Mouse (Mus musculus) effector memory CD4-positive, alpha-beta T cell, adult 7 months (primary cell): ENCODE results near the gene Mgll. TPM values are rescaled to one million over a fixed set of nuclear protein-coding genes. Genes with fewer than 3 reads are reported as not detected.

Experiments used
- polyA plus RNA-seq: library from polyadenylated mRNA; unstranded; fragments of 100-300 nt; shearing (Covaris generic); gene quantifications from one replicate; pipeline ENCODE4 v1.2.1, GENCODE M21; 2017

Gene Mgll
- not detected for polyA plus RNA-seq

DNA sequence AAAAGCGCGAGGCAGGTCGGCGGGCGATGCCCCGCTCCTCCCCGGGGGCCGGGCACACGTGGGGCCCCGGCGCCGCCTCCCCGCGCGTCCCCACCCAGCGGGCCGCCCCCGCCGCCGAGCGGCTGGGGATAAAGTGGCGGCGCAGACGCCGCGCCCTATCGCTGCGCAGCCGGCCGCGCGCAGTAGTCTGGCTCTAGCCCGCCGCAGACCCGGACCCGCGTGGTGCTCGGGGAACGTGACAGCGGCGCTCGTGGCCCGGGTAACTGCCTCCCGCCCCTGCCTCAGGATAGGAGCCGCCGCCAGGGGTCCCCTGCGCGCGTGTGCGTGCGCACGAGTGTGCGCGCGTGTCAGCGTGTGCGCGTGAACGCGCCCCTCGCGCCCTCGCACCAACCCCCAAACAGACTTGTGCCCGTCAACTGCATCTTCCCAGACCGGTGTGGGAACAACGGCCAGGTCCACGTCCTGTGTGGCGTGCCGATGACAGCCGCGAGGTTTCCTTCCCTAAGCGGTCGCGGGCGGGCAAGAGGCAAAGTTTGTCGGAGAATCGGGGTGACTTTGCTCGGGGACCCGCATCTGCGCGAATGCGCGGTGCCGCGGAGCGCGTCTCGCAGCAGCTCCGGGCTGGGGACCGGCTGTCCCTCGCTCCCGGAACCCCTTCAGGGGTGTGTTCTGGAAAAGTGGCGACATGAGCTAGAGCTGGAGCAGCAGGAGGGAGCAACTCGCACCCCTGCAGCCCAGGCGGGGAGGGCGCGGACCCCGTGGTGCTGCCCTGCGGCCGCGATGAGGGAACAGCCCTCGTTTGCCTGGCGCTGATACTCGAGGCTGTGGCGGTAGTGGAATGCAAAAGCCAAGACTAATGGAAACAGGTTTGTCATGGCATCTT, at the start of gene Mgll:
Mgll (plus strand) TSS at position 100 of the 883 bp plus-strand sequence.

DNA sequence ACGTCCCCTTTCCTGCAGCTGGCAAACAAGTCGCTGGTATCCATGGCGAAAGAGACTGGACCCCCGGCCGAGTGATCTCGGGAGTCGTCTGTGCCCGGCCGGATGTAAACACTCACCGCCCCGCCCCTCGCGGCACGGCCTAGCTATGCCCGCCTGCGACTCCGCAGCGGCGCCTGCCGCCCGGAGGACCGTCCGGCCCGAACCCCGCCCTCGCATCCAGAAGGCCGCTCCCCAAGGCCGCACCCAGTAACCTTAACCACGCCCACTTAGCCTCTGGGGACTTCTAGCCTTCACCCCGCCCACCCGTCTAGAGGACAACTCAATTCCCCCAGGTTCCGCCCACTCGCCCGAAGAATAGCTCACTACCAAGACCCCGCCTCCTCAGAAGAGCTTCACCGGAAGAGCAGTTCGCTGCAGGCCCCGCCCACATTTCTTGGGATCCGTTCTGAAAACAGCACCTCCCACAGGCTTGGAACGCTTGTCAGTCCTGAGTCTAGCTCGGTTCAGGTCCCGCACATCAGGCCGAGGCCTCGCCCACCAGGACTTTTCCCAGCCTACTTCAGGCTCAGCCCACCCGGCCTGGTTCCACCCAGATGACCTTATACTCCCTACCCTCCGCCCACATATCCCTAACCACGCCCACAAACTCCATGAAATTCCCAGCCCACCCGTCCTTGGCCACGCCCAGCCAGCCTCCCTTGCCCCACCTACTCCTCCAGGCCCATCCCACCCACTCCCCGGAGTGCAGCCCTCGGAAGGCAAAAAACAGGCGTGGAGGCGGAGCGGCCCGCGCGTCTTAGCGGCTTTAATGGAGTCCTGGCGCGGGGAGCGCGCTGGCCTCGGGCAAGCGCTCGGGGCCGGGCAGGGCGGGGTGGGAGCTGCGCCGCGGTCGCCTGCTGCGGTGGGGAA, 117.8 kb downstream of the Mgll start, which contains the start of gene Abtb1:
Abtb1 (minus strand) TSS at position 204 of the 909 bp plus-strand sequence.

DNA sequence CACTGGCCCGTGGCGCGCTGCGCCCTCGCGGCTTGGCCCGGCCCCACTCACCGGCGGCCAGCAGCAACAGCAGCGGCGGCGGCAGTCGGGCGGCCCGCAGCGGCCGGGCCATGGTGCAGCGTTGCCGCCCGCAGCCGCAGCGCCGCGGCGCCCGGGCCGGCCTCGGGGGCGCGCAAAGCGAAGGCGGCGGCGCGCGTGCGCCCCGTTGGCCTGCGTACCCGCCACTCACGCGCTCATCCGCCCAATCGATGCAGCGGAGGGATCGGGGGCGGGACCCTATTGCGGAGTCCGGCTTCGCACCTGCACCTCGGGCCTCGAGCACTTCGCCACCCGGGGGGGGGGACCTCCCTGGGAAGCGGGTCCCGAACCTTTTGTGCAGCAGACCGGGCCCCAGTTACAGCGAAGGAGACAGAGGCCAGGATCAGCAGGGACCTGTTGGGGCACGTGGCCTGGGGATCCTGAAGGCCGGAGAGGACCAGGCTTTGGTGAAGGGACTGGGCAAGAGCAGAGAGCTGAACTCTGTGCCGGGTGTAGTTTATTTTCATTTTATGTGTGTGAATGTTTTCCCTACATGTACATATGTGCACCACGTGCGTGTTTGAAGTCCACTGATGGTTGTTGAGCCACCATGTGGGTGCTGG, 150.8 kb downstream of the Mgll start, which contains the start of gene Podxl2:
Podxl2 (minus strand) TSS at position 177 of the 641 bp plus-strand sequence.

Other genes with a start within 250 kb of the Mgll start
- 204 TPM for gene Sec61a1, start 205.5 kb upstream of the Mgll start, polyA plus RNA-seq
- gene Kbtbd12, start 86.5 kb upstream of the Mgll start, polyA plus RNA-seq = not detected
- gene Abtb1, start 117.6 kb downstream of the Mgll start, polyA plus RNA-seq = 40.7 TPM
- gene Podxl2, start 150.6 kb downstream of the Mgll start, polyA plus RNA-seq = 1.1 TPM
- 38.9 TPM for gene Mcm2, start 174.4 kb downstream of the Mgll start, polyA plus RNA-seq
- 85.4 TPM for gene Tpra1, start 177.8 kb downstream of the Mgll start, polyA plus RNA-seq